ENCODE assay signal across 9 mouse cellular contexts in the genomic region with DNA sequence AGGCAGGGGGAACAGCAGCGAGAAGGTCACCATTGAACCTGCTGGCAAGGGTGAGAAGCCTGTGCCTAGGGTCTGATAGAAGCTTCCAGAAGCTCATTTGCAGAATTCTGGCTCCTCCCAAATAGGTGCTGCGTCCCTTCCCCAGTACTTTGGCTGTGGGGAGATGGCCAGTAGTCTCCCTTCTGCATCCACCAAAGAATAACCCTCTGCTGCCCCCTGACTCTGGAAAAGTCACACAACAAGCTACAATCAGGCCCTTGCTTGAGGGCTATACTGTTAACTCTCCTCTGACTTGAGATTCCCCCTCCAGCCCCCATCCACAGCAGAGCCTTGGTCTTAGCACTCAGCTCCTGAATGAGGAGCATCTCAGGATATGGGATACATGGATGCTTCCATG.
A peak's percentile ranks its signal among the peaks of the same experiment; 100 is the strongest.
DNase-seq lines count a peak whose midpoint lies in the region; ATAC-seq and TF ChIP-seq lines count a peak whose summit lies in the region.
"Had no signal": no experiment of that assay in that cellular context is flagged by ENCODE, and none has a peak within 500 bp of the region (broad histone marks: within the 10 kb centered on the region; RNA-seq: fewer than 3 reads in every experiment).

No protein-coding gene starts in this region.

- no peak overlapping the region for H3K27ac ChIP-seq in limb, embryonic 11.5 days (replicated peaks; ENCODE audit: low read depth, low read length)
- no peak overlapping the region for H3K27ac ChIP-seq in limb, embryonic 10.5 days
- no peak overlapping the region for H3K27ac ChIP-seq in embryonic facial prominence, embryonic 14.5 days (replicated peaks; ENCODE audit: low read depth, low read length)
- H3K27ac ChIP-seq in midbrain, postnatal 0 days (ENCODE audit: low read depth, low read length) = no peak overlapping the region

- H3K4me2 ChIP-seq in limb, embryonic 11.5 days (ENCODE audit: low read depth, severe bottlenecking) = no peak overlapping the region
- H3K4me2 ChIP-seq in embryonic facial prominence, embryonic 14.5 days (ENCODE audit: low read depth, low read length) = no peak overlapping the region
- no peak overlapping the region for H3K4me2 ChIP-seq in midbrain, postnatal 0 days (ENCODE audit: low read depth, low read length, poor library complexity, severe bottlenecking)

- no peaks in the 10 kb centered on the region for H3K36me3 ChIP-seq in limb, embryonic 11.5 days (ENCODE audit: control insufficient read depth, insufficient read depth, low read length)
- no peaks in the 10 kb centered on the region for H3K36me3 ChIP-seq in limb, embryonic 10.5 days
- no peaks in the 10 kb centered on the region for H3K36me3 ChIP-seq in embryonic facial prominence, embryonic 14.5 days (ENCODE audit: control insufficient read depth, insufficient read depth, low read length)
- peaks cover 18% of the 10 kb centered on the region for H3K36me3 ChIP-seq in midbrain, postnatal 0 days (ENCODE audit: insufficient read depth, low read length)

- H3K9me3 ChIP-seq in limb, embryonic 11.5 days (ENCODE audit: control insufficient read depth, low read length) = no peaks in the 10 kb centered on the region
- no peaks in the 10 kb centered on the region for H3K9me3 ChIP-seq in limb, embryonic 10.5 days (replicated peaks)
- no peaks in the 10 kb centered on the region for H3K9me3 ChIP-seq in embryonic facial prominence, embryonic 14.5 days (ENCODE audit: control insufficient read depth, low read length)
- no peaks in the 10 kb centered on the region for H3K9me3 ChIP-seq in midbrain, postnatal 0 days (ENCODE audit: low read length)

- H3K4me1 ChIP-seq in limb, embryonic 11.5 days (ENCODE audit: control insufficient read depth, insufficient read depth, low read length) = no peaks in the 10 kb centered on the region
- H3K4me1 ChIP-seq in limb, embryonic 10.5 days = no peaks in the 10 kb centered on the region
- peaks cover 11% of the 10 kb centered on the region; the same call in 1 of the 2 replicates for H3K4me1 ChIP-seq in embryonic facial prominence, embryonic 14.5 days (ENCODE audit: control insufficient read depth, insufficient read depth, low read length)
- H3K4me1 ChIP-seq in midbrain, postnatal 0 days (ENCODE audit: insufficient read depth, low read length) = peaks cover 7% of the 10 kb centered on the region; the same call in 1 of the 2 replicates

- WGBS in limb, embryonic 11.5 days = 56% methylated on average over 2 of the region's 2 CpGs
- WGBS in limb, embryonic 10.5 days = 70% methylated on average over 2 of the region's 2 CpGs
- 67% methylated on average over 2 of the region's 2 CpGs for WGBS in embryonic facial prominence, embryonic 14.5 days
- 61% methylated on average over 2 of the region's 2 CpGs for WGBS in midbrain, postnatal 0 days

- peak; percentile 74 for TF ChIP-seq CTCF in midbrain, postnatal 0 days (IDR thresholded peaks at IDR 0.05)

- ATAC-seq in limb, embryonic 11.5 days (ENCODE audit: insufficient number of reproducible peaks, low FRiP score, low TSS enrichment, low read depth) = no peak
- ATAC-seq in embryonic facial prominence, embryonic 14.5 days (ENCODE audit: low read depth) = peak; percentile 37; the same call in 1 of the 2 replicates
- no peak for ATAC-seq in midbrain, postnatal 0 days (ENCODE audit: low FRiP score)

- DNase-seq in cerebellum, adult 11 months = peak; percentile 41
- no peak for DNase-seq in cerebellum, adult 11-12 months
- peak; percentile 28 for DNase-seq in limb, embryonic 11.5 days (ENCODE audit: low spot score)
- DNase-seq in limb, embryonic 10.5 days (ENCODE audit: low spot score) = no peak
- DNase-seq in embryonic facial prominence, embryonic 14.5 days (ENCODE audit: low spot score) = peak; percentile 13
- DNase-seq in midbrain, postnatal 0 days (ENCODE audit: low spot score) = peak; percentile 77
- DNase-seq in urinary bladder, postnatal 36 days (ENCODE audit: low spot score in 2 of 2) = no peak
- no peak for DNase-seq in right cerebral cortex, adult 2 months (ENCODE audit: low spot score in 2 of 2)
- DNase-seq: thymus, postnatal 4 days had no signal

- no peak overlapping the region for H3K9ac ChIP-seq in limb, embryonic 11.5 days (ENCODE audit: low read length)
- no peak overlapping the region for H3K9ac ChIP-seq in embryonic facial prominence, embryonic 14.5 days (ENCODE audit: low read depth, low read length)
- H3K9ac ChIP-seq in midbrain, postnatal 0 days (replicated peaks; ENCODE audit: low read length, poor library complexity, severe bottlenecking) = no peak overlapping the region

- H3K27me3 ChIP-seq in limb, embryonic 11.5 days (ENCODE audit: control insufficient read depth, insufficient read depth, low read length) = no peaks in the 10 kb centered on the region
- H3K27me3 ChIP-seq in limb, embryonic 10.5 days (ENCODE audit: low read depth, poor library complexity, severe bottlenecking) = peaks cover 8% of the 10 kb centered on the region; the same call in 1 of the 2 replicates
- no peaks in the 10 kb centered on the region for H3K27me3 ChIP-seq in embryonic facial prominence, embryonic 14.5 days (replicated peaks; ENCODE audit: control insufficient read depth, insufficient read depth, low read length)
- no peaks in the 10 kb centered on the region for H3K27me3 ChIP-seq in midbrain, postnatal 0 days (ENCODE audit: insufficient read depth, low read length)

- H3K4me3 ChIP-seq in limb, embryonic 11.5 days (ENCODE audit: low read depth, low read length) = no peak overlapping the region
- no peak overlapping the region for H3K4me3 ChIP-seq in limb, embryonic 10.5 days
- no peak overlapping the region for H3K4me3 ChIP-seq in embryonic facial prominence, embryonic 14.5 days (ENCODE audit: low read depth, low read length)
- H3K4me3 ChIP-seq in midbrain, postnatal 0 days (ENCODE audit: low read depth, low read length) = no peak overlapping the region

Comparison
In these comparisons a context has a peak if more than half of its experiments do, and no peak if none do; other contexts are left out.
1. DNase-seq: peak in cerebellum, adult 11 months (single experiment), limb, embryonic 11.5 days (single experiment), embryonic facial prominence, embryonic 14.5 days (single experiment) and midbrain, postnatal 0 days (single experiment); none in cerebellum, adult 11-12 months (single experiment), limb, embryonic 10.5 days (single experiment), urinary bladder, postnatal 36 days (0 of 2) and right cerebral cortex, adult 2 months (0 of 2).